Mouse (Mus musculus) monocyte, adult 5-6 weeks (primary cell): ENCODE results near the gene Ppp1r3d. TPM values are rescaled to one million over a fixed set of nuclear protein-coding genes. Genes with fewer than 3 reads are reported as not detected.

ENCODE experiments used
- ATAC-seq: fragments of 153-309, 156-312 bp; replicated peaks from 2 replicates; pipeline ENCODE4 v1.8.0; 2017; ENCODE audit warnings: mild to moderate bottlenecking; ENCODE audit not compliant: low TSS enrichment, insufficient number of reproducible peaks, severe bottlenecking, poor library complexity, low FRiP score
- total RNA-seq: library from RNA; stranded (forward); fragments of 200-1000, 200-491, 200-594 nt; gene quantifications from 3 replicates; pipeline ENCODE4 v1.2.3, GENCODE M21; 2017

The Ppp1r3d gene
- total RNA-seq, 1 experiment from 2014 or later, result 2.5 TPM

DNA sequence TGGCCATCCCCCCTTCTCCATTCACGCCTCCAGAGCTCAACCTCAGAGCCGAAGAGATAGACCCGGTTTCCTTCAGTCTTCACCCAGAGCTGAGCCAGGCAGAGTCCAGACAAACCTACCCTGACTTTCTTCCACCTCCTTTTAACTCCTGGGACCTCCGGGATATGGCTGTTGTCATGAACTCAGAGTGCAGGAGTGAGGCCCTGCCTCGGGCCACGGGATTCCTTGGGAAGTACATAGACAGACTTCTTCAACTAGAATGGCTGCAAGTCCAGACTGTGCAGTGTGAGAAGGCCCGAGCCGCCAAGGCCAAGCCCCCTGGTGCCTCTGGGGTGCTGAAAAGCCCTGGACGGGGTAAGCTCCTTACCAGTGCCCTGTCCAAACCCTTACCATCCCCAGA is 6.3 kb upstream of the Ppp1r3d start:
- no peak for ATAC-seq

DNA sequence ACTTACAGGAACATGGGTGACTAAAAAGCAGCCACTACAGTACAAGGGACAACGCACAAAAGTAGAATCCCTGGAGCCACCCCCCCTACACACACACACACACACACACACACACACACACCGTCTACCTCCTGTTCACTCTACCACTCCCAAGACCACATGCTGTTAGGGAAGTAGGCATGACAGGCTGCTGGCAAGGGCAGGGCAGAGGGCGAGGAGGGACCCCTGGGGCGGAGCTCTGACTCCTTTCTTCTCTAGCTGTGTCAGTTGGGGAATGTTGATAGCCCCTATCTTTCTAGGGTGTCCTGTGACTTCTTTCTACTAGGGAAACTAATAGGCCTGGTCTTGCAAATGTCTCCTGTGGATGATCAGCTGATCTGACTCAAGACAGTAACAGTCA is 2.7 kb upstream of the Ppp1r3d start:
- no peak for ATAC-seq

DNA sequence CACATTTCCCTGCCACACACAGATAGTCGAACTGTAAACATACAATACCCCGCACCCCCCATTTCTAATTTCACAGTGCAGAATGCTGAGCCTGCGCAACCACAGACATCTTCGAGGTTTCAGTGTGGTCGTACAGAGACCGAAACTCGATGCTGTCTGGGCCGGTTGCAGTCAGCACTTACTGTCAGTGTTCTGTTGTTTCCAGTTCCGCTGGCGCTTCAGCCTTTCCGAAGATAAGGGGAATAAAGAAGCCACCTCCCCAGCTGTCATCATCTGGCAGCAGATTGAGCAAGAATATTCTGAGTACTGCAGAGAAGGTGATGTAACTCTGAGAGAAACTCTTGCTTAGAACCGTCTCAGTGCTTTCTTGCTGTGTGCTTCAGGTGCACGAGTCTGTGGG is 2.2 kb upstream of the Ppp1r3d start:
- ATAC-seq, result peak; percentile 62

DNA sequence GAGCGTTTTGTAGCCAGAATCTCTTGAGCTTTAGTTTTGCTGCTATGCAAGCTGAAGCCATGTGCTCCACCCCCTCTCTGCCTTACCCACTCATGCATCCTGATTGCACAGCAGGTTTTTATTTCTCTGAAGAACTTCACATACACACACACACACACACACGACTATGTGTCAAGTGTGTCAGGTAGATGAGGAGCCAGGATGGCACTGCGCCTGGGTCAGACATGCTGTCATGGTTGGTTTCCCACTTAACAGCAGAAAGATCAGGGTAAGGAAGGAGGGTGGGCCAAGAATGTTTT is 827 bp upstream of the Ppp1r3d start:
- no peak for ATAC-seq

DNA sequence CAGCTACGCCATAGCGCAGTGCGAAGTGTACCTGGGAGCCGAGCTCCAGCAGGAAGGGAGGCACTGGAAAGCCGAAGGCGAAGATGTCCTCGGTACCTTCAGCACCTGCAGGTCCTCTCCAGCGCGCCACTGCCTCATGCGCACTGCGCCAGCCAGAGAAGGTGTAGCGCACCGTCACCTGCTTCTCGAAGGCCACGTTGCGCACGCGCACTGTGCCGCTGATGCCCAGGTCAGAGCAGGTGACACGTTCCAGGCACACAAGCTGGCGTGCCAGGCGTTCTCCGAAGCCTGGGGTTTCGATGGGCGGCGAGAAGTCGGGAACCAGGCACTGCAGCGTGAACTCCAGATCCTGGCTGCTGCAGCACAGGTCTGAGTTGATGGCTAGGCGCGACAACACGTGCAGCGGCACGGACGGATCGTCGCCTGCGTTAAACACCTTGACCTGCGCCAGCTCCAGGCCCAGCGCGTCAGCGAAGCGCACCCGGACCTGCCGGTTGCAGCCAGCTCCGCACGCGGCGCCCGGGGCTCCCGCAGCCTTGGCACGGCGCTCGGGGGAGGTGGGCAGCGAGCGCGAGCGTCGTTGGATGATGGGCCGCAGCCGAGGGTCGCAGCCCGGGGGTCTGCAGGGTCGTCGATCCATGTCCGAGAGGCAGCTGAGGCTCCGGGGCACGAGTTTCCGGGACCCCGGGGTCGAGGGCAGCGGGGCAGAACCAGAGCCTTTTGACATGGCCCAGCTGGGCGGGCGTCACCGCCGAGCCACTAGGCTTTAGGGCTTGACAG is 601 bp downstream of the Ppp1r3d start:
- no peak for ATAC-seq

DNA sequence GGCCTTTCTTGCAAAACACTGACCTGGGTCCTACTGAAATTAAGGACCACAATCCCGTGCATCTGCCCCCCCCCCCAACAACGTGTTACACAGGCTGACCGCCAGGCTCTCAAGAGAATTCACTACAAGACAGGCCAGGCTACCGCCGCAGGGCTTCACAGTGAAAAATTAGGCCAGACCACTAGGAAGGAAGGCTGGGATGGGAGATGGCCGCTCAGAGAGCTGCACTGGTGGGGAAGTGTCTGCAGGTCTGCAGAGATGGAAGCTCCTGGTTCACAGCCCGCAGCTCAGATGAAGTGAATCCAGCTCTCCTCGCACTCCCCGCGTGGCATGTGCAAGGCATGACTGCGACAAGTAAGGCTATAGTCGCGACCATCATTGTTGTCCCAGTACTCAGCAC is 1.2 kb downstream of the Ppp1r3d start:
- ATAC-seq, result no peak

DNA sequence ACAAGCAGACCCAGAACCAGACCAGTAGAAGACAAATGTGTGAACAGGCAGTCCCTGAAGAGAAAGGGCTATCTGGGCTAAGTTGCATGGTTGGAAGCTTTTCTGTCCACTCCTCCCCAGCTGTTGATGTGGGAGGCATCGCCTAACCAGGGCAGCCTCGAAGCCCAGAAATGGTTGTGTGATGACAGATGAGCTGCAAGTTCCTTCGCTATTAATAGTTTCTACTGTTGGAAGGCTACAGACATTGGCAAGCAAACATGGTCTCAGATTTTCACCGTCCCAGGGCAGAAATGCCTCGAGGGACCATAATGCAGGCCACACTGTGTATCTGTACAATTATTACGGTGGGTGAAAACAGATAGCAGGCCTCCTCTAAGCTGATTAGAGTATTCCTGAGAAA is 1.7 kb downstream of the Ppp1r3d start:
- ATAC-seq, result no peak

DNA sequence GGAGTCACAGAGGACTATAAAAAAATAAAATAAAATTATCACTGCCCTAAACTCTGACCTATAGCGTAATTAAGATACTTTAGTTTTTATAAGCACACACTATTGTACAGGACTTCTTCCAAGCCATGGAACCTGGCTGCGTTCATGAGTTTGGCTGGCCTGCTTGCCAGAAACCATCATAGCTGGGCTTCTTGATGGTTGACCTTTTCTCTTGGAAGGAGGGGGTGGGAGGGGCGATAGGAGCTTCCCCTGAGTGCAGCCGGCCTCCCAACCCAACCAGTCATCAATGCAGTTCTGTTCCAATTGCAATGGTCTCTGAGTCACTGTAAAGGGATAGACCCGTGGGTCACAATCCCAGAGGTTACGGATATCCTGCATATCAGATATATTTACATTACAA is 4.0 kb downstream of the Ppp1r3d start:
- ATAC-seq, result no peak

DNA sequence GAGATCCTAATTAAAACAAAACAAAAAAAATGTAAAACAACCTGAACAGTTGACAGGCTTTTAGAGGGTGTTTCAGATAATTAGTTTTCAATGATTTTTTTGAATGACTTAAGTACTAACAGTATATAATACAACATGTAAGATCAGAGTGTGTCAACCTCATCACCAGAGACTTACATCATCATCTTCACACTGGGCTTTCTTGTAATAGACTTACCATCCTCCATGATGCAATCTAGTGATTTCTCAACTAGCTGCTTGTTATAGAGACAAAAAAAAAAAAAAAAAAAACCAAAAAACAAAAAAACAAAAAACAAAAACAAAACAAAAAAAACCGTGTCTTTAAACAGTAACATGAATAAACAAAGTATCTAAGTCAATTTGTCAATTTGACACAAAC is 5.2 kb downstream of the Ppp1r3d start:
- ATAC-seq, result no peak

DNA sequence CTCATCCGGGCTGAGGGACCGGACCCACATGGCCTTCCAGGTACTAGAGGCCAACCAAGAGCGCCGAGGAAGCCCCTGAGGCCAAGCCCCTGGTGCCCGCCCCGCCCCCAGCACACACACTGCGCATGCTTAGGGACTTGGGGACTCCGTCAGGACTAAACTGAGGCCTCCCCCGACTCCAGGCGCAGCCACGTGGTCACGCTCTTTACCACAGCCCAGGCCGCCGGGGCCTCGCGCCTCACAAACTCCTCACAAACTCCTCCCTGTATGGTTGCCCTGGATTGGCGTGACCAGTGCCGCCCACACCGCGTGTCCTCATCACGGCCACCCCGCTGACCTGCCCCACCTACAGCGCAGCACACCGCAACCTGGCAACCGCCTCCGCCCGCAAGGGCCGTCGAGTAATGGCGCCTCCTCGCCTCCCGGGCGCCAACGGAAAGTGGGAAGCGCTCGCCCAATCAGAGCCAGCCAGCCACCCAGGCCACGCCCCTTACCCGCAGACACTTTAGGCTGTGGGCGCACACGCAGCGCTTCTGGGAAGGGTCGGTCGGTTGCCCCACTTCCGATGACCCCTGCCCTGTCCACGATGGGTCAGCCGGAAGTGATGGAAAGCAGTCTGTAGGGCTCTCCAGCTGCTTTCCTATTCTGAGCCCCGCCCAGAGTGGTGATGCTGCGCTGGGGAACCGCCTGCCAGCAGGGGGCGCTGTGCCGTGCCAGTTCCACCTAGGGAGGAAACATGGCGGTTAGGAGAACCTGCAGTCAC is 7.0 kb downstream of the Ppp1r3d start, which contains the start of gene Sycp2:
Gene Sycp2 (minus strand): TSS at position 633 of the 763 bp plus-strand sequence.
- ATAC-seq, result peak; percentile 31; the same call in 1 of the 2 replicates

Other genes with a start within 250 kb of the Ppp1r3d start
- 0.10 TPM in 1 of 3 replicates, not detected in the others for gene Sycp2, start 6.8 kb downstream of the Ppp1r3d start, total RNA-seq
- gene Fam217b, start 52 bp upstream of the Ppp1r3d start, total RNA-seq, result 3.4 to 6.5 TPM (median 6.2 TPM) in 3 replicates
- gene Cdh26, start 16.1 kb upstream of the Ppp1r3d start, total RNA-seq, result not detected in 3 replicates